ENCODE assay signal across 8 mouse cellular contexts in genomic region chr6:42380416-42381144, GRCm38 (mm10). TPM values are rescaled to one million over a fixed set of nuclear protein-coding genes. Genes with fewer than 3 reads are reported as not detected.
DNase-seq lines count a peak whose midpoint lies in the region; ATAC-seq lines count a peak whose summit lies in the region.

No protein-coding gene starts in this region.

- H3K9ac ChIP-seq in liver, embryonic 12.5 days, result no peak overlapping the region
- no peak overlapping the region for H3K9ac ChIP-seq in embryonic facial prominence, embryonic 11.5 days (replicated peaks; ENCODE audit: low read length)
- H3K9ac ChIP-seq in hindbrain, embryonic 16.5 days (ENCODE audit: low read depth, low read length), result peak overlapping the region; percentile 36; the same call in 1 of the 2 replicates
- H3K9ac ChIP-seq in midbrain, embryonic 15.5 days, result no peak overlapping the region

- no peak for ATAC-seq in liver, embryonic 12.5 days
- ATAC-seq in embryonic facial prominence, embryonic 11.5 days (replicated peaks; ENCODE audit: insufficient number of reproducible peaks, low FRiP score, low TSS enrichment, low read depth), result no peak
- ATAC-seq in hindbrain, embryonic 16.5 days, result no peak
- peak; percentile 74 for ATAC-seq in midbrain, embryonic 15.5 days (replicated peaks)

- 27% methylated on average over 8 of the region's 8 CpGs for WGBS in liver, embryonic 12.5 days (ENCODE audit: insufficient replicate concordance)
- 9% methylated on average over 8 of the region's 8 CpGs for whole genome bisulfite sequencing in embryonic facial prominence, embryonic 11.5 days
- 6% methylated on average over 8 of the region's 8 CpGs for WGBS in hindbrain, embryonic 16.5 days
- 2% methylated on average over 8 of the region's 8 CpGs for WGBS in midbrain, embryonic 15.5 days

- no peak overlapping the region for H3K4me3 ChIP-seq in liver, embryonic 12.5 days
- H3K4me3 ChIP-seq in embryonic facial prominence, embryonic 11.5 days (ENCODE audit: low read depth, low read length), result no peak overlapping the region
- H3K4me3 ChIP-seq in hindbrain, embryonic 16.5 days (ENCODE audit: low read length), result no peak overlapping the region
- H3K4me3 ChIP-seq in midbrain, embryonic 15.5 days, result no peak overlapping the region

- no peaks in the 10 kb centered on the region for H3K36me3 ChIP-seq in liver, embryonic 12.5 days
- no peaks in the 10 kb centered on the region for H3K36me3 ChIP-seq in embryonic facial prominence, embryonic 11.5 days (replicated peaks; ENCODE audit: control insufficient read depth, insufficient read depth, low read depth, low read length)
- no peaks in the 10 kb centered on the region for H3K36me3 ChIP-seq in hindbrain, embryonic 16.5 days (ENCODE audit: control insufficient read depth, insufficient read depth, low read length)
- H3K36me3 ChIP-seq in midbrain, embryonic 15.5 days (replicated peaks), result no peaks in the 10 kb centered on the region

- H3K27me3 ChIP-seq in liver, embryonic 12.5 days (replicated peaks), result no peaks in the 10 kb centered on the region; the same call in 1 of the 2 replicates
- H3K27me3 ChIP-seq in embryonic facial prominence, embryonic 11.5 days (ENCODE audit: control insufficient read depth, insufficient read depth, low read length), result no peaks in the 10 kb centered on the region
- H3K27me3 ChIP-seq in hindbrain, embryonic 16.5 days (replicated peaks; ENCODE audit: control insufficient read depth, insufficient read depth, low read length), result no peaks in the 10 kb centered on the region
- H3K27me3 ChIP-seq in midbrain, embryonic 15.5 days (replicated peaks), result no peaks in the 10 kb centered on the region; the same call in none of the 2 replicates

- DNase-seq in liver, result peak; percentile 32
- peak; percentile 78 for DNase-seq in NIH3T3 (ENCODE audit: low read depth)
- peak; percentile 79 for DNase-seq in embryonic facial prominence, embryonic 11.5 days (ENCODE audit: low spot score)
- DNase-seq in urinary bladder, postnatal 4 days (ENCODE audit: low spot score in 2 of 2), result no peak
- no peak for DNase-seq in layer of hippocampus, adult 8-10 months (ENCODE audit: low spot score in 2 of 2)

- H3K27ac ChIP-seq in liver, embryonic 12.5 days, result no peak overlapping the region
- H3K27ac ChIP-seq in embryonic facial prominence, embryonic 11.5 days (replicated peaks; ENCODE audit: low read depth, low read length), result no peak overlapping the region
- no peak overlapping the region for H3K27ac ChIP-seq in hindbrain, embryonic 16.5 days (ENCODE audit: low read depth, low read length)
- H3K27ac ChIP-seq in midbrain, embryonic 15.5 days, result no peak overlapping the region

- no peaks in the 10 kb centered on the region for H3K9me3 ChIP-seq in liver, embryonic 12.5 days (replicated peaks)
- no peaks in the 10 kb centered on the region for H3K9me3 ChIP-seq in embryonic facial prominence, embryonic 11.5 days (replicated peaks; ENCODE audit: control insufficient read depth, low read length)
- H3K9me3 ChIP-seq in hindbrain, embryonic 16.5 days (ENCODE audit: control insufficient read depth, low read length), result no peaks in the 10 kb centered on the region
- no peaks in the 10 kb centered on the region for H3K9me3 ChIP-seq in midbrain, embryonic 15.5 days

- H3K4me1 ChIP-seq in liver, embryonic 12.5 days, result peaks cover 5% of the 10 kb centered on the region
- no peaks in the 10 kb centered on the region for H3K4me1 ChIP-seq in embryonic facial prominence, embryonic 11.5 days (ENCODE audit: control insufficient read depth, insufficient read depth, low read length)
- H3K4me1 ChIP-seq in hindbrain, embryonic 16.5 days (ENCODE audit: control insufficient read depth, insufficient read depth, low read depth, low read length), result no peaks in the 10 kb centered on the region
- no peaks in the 10 kb centered on the region for H3K4me1 ChIP-seq in midbrain, embryonic 15.5 days

- no peak overlapping the region for H3K4me2 ChIP-seq in liver, embryonic 12.5 days
- H3K4me2 ChIP-seq in embryonic facial prominence, embryonic 11.5 days (ENCODE audit: low read depth, low read length), result no peak overlapping the region
- no peak overlapping the region for H3K4me2 ChIP-seq in hindbrain, embryonic 16.5 days (ENCODE audit: low read length)
- peak overlapping the region; percentile 14; the same call in 1 of the 2 replicates for H3K4me2 ChIP-seq in midbrain, embryonic 15.5 days

RNA-seq across cellular contexts. Expression of gene Epha1, which starts 7.5 kb away (rescaled TPM):
- 2.6 and 3.4 TPM in 2 replicates for polyA plus RNA-seq in liver, embryonic 12.5 days (2016; fragmentation: Nextera tagmentation; extraction: Ambion mirVana)
- polyA plus RNA-seq in embryonic facial prominence, embryonic 11.5 days (2014; fragmentation: Nextera tagmentation; extraction: Ambion mirVana), result 1.5 and 1.8 TPM in 2 replicates
- 0.25 and 0.49 TPM in 2 replicates for polyA plus RNA-seq in hindbrain, embryonic 16.5 days (2015; fragmentation: Nextera tagmentation; extraction: Ambion mirVana)
- polyA plus RNA-seq in midbrain, embryonic 15.5 days (2015; fragmentation: Nextera tagmentation; extraction: Ambion mirVana), result 0.37 and 0.43 TPM in 2 replicates
- total RNA-seq in layer of hippocampus, adult 8-10 months (2022), result under 1 TPM; 0.14 to 0.36 (median 0.15) TPM

RNA-seq across cellular contexts. Expression of gene Tas2r143, which starts 19.5 kb away (rescaled TPM):
- not detected in 2 replicates for polyA plus RNA-seq in liver, embryonic 12.5 days (2016; fragmentation: Nextera tagmentation; extraction: Ambion mirVana)
- polyA plus RNA-seq in embryonic facial prominence, embryonic 11.5 days (2014; fragmentation: Nextera tagmentation; extraction: Ambion mirVana), result not detected in 2 replicates
- polyA plus RNA-seq in hindbrain, embryonic 16.5 days (2015; fragmentation: Nextera tagmentation; extraction: Ambion mirVana), result not detected in 2 replicates
- not detected in 2 replicates for polyA plus RNA-seq in midbrain, embryonic 15.5 days (2015; fragmentation: Nextera tagmentation; extraction: Ambion mirVana)
- not detected for total RNA-seq in layer of hippocampus, adult 8-10 months (2022)

RNA-seq across cellular contexts. Expression of gene Tas2r135, which starts 24.7 kb away (rescaled TPM):
- polyA plus RNA-seq in liver, embryonic 12.5 days (2016; fragmentation: Nextera tagmentation; extraction: Ambion mirVana), result not detected in 2 replicates
- not detected in 2 replicates for polyA plus RNA-seq in embryonic facial prominence, embryonic 11.5 days (2014; fragmentation: Nextera tagmentation; extraction: Ambion mirVana)
- polyA plus RNA-seq in hindbrain, embryonic 16.5 days (2015; fragmentation: Nextera tagmentation; extraction: Ambion mirVana), result not detected in 2 replicates
- polyA plus RNA-seq in midbrain, embryonic 15.5 days (2015; fragmentation: Nextera tagmentation; extraction: Ambion mirVana), result not detected in 2 replicates
- total RNA-seq in layer of hippocampus, adult 8-10 months (2022), result under 1 TPM in 1 of 4 experiments, not detected in 3; 0.29 TPM

RNA-seq across cellular contexts. Expression of gene Zyx, which starts 31.1 kb away (rescaled TPM):
- polyA plus RNA-seq in liver, embryonic 12.5 days (2016; fragmentation: Nextera tagmentation; extraction: Ambion mirVana), result 66.3 and 66.5 TPM in 2 replicates
- polyA plus RNA-seq in embryonic facial prominence, embryonic 11.5 days (2014; fragmentation: Nextera tagmentation; extraction: Ambion mirVana), result 61.3 and 71.9 TPM in 2 replicates
- 52.4 and 69.7 TPM in 2 replicates for polyA plus RNA-seq in hindbrain, embryonic 16.5 days (2015; fragmentation: Nextera tagmentation; extraction: Ambion mirVana)
- 54.9 and 56.0 TPM in 2 replicates for polyA plus RNA-seq in midbrain, embryonic 15.5 days (2015; fragmentation: Nextera tagmentation; extraction: Ambion mirVana)
- 10 to 100 TPM; 36.5 to 52.5 (median 44.5) TPM for total RNA-seq in layer of hippocampus, adult 8-10 months (2022)

RNA-seq across cellular contexts. Expression of gene Tas2r126, which starts 53.8 kb away (rescaled TPM):
- not detected in 2 replicates for polyA plus RNA-seq in liver, embryonic 12.5 days (2016; fragmentation: Nextera tagmentation; extraction: Ambion mirVana)
- polyA plus RNA-seq in embryonic facial prominence, embryonic 11.5 days (2014; fragmentation: Nextera tagmentation; extraction: Ambion mirVana), result not detected in 2 replicates
- polyA plus RNA-seq in hindbrain, embryonic 16.5 days (2015; fragmentation: Nextera tagmentation; extraction: Ambion mirVana), result not detected in 2 replicates
- not detected in 2 replicates for polyA plus RNA-seq in midbrain, embryonic 15.5 days (2015; fragmentation: Nextera tagmentation; extraction: Ambion mirVana)
- total RNA-seq in layer of hippocampus, adult 8-10 months (2022), result not detected

Comparison
In these comparisons a context has a peak if more than half of its experiments do, and no peak if none do; other contexts are left out.
1. DNase-seq: peak in liver (single experiment), NIH3T3 (single experiment) and embryonic facial prominence, embryonic 11.5 days (single experiment); none in urinary bladder, postnatal 4 days (0 of 2) and layer of hippocampus, adult 8-10 months (0 of 2).